13 mouse cellular contexts compared by ENCODE assay signal in genomic region chr12:83026985-83027384, GRCm38 (mm10).
DNase-seq lines count a peak whose midpoint lies in the region; ATAC-seq and TF ChIP-seq lines count a peak whose summit lies in the region.
"Had no signal": no experiment of that assay in that cellular context is flagged by ENCODE, and none has a peak within 500 bp of the region (broad histone marks: within the 10 kb centered on the region; RNA-seq: fewer than 3 reads in every experiment).

No protein-coding gene starts in this region.

- ATAC-seq in hindbrain, embryonic 11.5 days (ENCODE audit: low FRiP score): no peak
- ATAC-seq in hindbrain, embryonic 14.5 days (ENCODE audit: low FRiP score): no peak
- no peak for ATAC-seq in lung, embryonic 14.5 days (ENCODE audit: insufficient read depth)
- no peak for ATAC-seq in G1E (ENCODE audit: extremely low read depth, insufficient number of reproducible peaks, low FRiP score, poor library complexity, severe bottlenecking)
- ATAC-seq: forebrain, embryonic 14.5 days had no signal

- peak; percentile 27 for DNase-seq in hindbrain, embryonic 11.5 days (ENCODE audit: low spot score)
- no peak for DNase-seq in hindbrain, embryonic 14.5 days (ENCODE audit: low spot score)
- DNase-seq in lung, embryonic 14.5 days: no peak
- no peak for DNase-seq in lung, postnatal 4 days
- no peak for DNase-seq in G1E (ENCODE audit: low spot score)
- DNase-seq in heart, postnatal 25 days (ENCODE audit: low spot score): no peak
- DNase-seq in thymus, postnatal 36 days: no peak
- DNase-seq: adrenal gland, adult 8-10 months; heart, postnatal 14 days; kidney, adult 9 months; left cerebral cortex, postnatal 4 days had no signal

- no peaks in the 10 kb centered on the region for H3K9me3 ChIP-seq in hindbrain, embryonic 11.5 days (ENCODE audit: control insufficient read depth, low read length)
- no peaks in the 10 kb centered on the region for H3K9me3 ChIP-seq in hindbrain, embryonic 14.5 days (ENCODE audit: control insufficient read depth, low read length)
- no peaks in the 10 kb centered on the region for H3K9me3 ChIP-seq in lung, embryonic 14.5 days (ENCODE audit: low read depth, low read length)
- H3K9me3 ChIP-seq in G1E (replicated peaks): no peaks in the 10 kb centered on the region

- TF ChIP-seq POLR2A in embryonic fibroblast, embryonic 13.5 days (IDR thresholded peaks at IDR 0.05; ENCODE audit: low read depth, low read length): no peak

- peak; percentile 45 for TF ChIP-seq CTCF in lung, embryonic 14.5 days (IDR thresholded peaks at IDR 0.05; ENCODE audit: low read depth)
- TF ChIP-seq CTCF in G1E (IDR thresholded peaks at IDR 0.05; ENCODE audit: low read depth, low read length): peak; percentile 30; the same call in 1 of the 2 replicates
- peak; percentile 23; the same call in 1 of the 2 replicates for TF ChIP-seq CTCF in embryonic fibroblast, embryonic 13.5 days (IDR thresholded peaks at IDR 0.05; ENCODE audit: borderline replicate concordance, insufficient read depth, low read length)

- no peak overlapping the region for H3K4me3 ChIP-seq in hindbrain, embryonic 11.5 days (ENCODE audit: low read depth, low read length)
- no peak overlapping the region for H3K4me3 ChIP-seq in hindbrain, embryonic 14.5 days (replicated peaks; ENCODE audit: low read length)
- no peak overlapping the region for H3K4me3 ChIP-seq in lung, embryonic 14.5 days (ENCODE audit: low read depth, low read length)
- H3K4me3 ChIP-seq in G1E (ENCODE audit: low read depth, low read length): no peak overlapping the region
- H3K4me3 ChIP-seq in embryonic fibroblast, embryonic 13.5 days (ENCODE audit: insufficient read depth, low read length): no peak overlapping the region

- H3K27ac ChIP-seq in hindbrain, embryonic 11.5 days (ENCODE audit: low read depth, low read length): no peak overlapping the region
- no peak overlapping the region for H3K27ac ChIP-seq in hindbrain, embryonic 14.5 days
- H3K27ac ChIP-seq in lung, embryonic 14.5 days (ENCODE audit: low read depth): no peak overlapping the region
- H3K27ac ChIP-seq in embryonic fibroblast, embryonic 13.5 days (ENCODE audit: insufficient read depth, low read length): no peak overlapping the region

- intact Hi-C loops in heart, postnatal 25 days (cut with DNase I): no loop called here

- H3K9ac ChIP-seq in hindbrain, embryonic 11.5 days (ENCODE audit: low read depth, low read length): no peak overlapping the region
- H3K9ac ChIP-seq in hindbrain, embryonic 14.5 days: no peak overlapping the region
- H3K9ac ChIP-seq in lung, embryonic 14.5 days: no peak overlapping the region

- no peak overlapping the region for H3K4me2 ChIP-seq in hindbrain, embryonic 11.5 days (replicated peaks; ENCODE audit: low read depth, low read length)
- H3K4me2 ChIP-seq in hindbrain, embryonic 14.5 days (replicated peaks): no peak overlapping the region
- H3K4me2 ChIP-seq in lung, embryonic 14.5 days: no peak overlapping the region

- H3K4me1 ChIP-seq in hindbrain, embryonic 11.5 days (replicated peaks; ENCODE audit: control insufficient read depth, insufficient read depth, low read length): no peaks in the 10 kb centered on the region
- H3K4me1 ChIP-seq in hindbrain, embryonic 14.5 days (replicated peaks; ENCODE audit: control insufficient read depth, insufficient read depth, low read length): no peaks in the 10 kb centered on the region
- H3K4me1 ChIP-seq in lung, embryonic 14.5 days (ENCODE audit: insufficient read depth): no peaks in the 10 kb centered on the region
- no peaks in the 10 kb centered on the region for H3K4me1 ChIP-seq in G1E (ENCODE audit: insufficient read depth, low read depth, low read length)
- no peaks in the 10 kb centered on the region for H3K4me1 ChIP-seq in embryonic fibroblast, embryonic 13.5 days (ENCODE audit: control insufficient read depth, insufficient read depth, low read length)

- no peaks in the 10 kb centered on the region for H3K27me3 ChIP-seq in hindbrain, embryonic 11.5 days (ENCODE audit: control insufficient read depth, insufficient read depth, low read length)
- H3K27me3 ChIP-seq in hindbrain, embryonic 14.5 days (ENCODE audit: control insufficient read depth, insufficient read depth, low read length): no peaks in the 10 kb centered on the region
- no peaks in the 10 kb centered on the region for H3K27me3 ChIP-seq in lung, embryonic 14.5 days (ENCODE audit: insufficient read depth, low read length)
- peaks cover 37% of the 10 kb centered on the region for H3K27me3 ChIP-seq in G1E (ENCODE audit: insufficient read depth, low read length)

- H3K36me3 ChIP-seq in hindbrain, embryonic 11.5 days (ENCODE audit: control insufficient read depth, insufficient read depth, low read length): no peaks in the 10 kb centered on the region
- H3K36me3 ChIP-seq in hindbrain, embryonic 14.5 days (replicated peaks; ENCODE audit: control insufficient read depth, insufficient read depth): no peaks in the 10 kb centered on the region
- H3K36me3 ChIP-seq in lung, embryonic 14.5 days (ENCODE audit: insufficient read depth): no peaks in the 10 kb centered on the region
- H3K36me3 ChIP-seq in G1E (replicated peaks): no peaks in the 10 kb centered on the region

- WGBS in hindbrain, embryonic 11.5 days: 44% methylated on average over 3 of the region's 3 CpGs
- WGBS in hindbrain, embryonic 14.5 days: 55% methylated on average over 3 of the region's 3 CpGs
- WGBS in lung, embryonic 14.5 days: 28% methylated on average over 3 of the region's 3 CpGs
